Mouse (Mus musculus) heart, embryonic 10.5 days (tissue): ENCODE data around the gene Sos2. TPM values are rescaled to one million over a fixed set of nuclear protein-coding genes. Genes with fewer than 3 reads are reported as not detected.

ENCODE experiments used
- DNase-seq: peaks from one replicate; pipeline ENCODE4 v3.0.0-alpha.2; 2017; ENCODE audit warnings: low spot score
- H3K27ac ChIP-seq: fragments of 300-500 bp; sonication (generic); 2 replicates; pipeline ENCODE4 v1.5.1; 2016; ENCODE audit warnings: mild to moderate bottlenecking
- H3K27me3 ChIP-seq: fragments of 300-500 bp; sonication (generic); 2 replicates; pipeline ENCODE4 v1.6.1; 2016; ENCODE audit warnings: mild to moderate bottlenecking; ENCODE audit not compliant: poor library complexity, insufficient read depth, severe bottlenecking
- H3K36me3 ChIP-seq: fragments of 300-500 bp; sonication (generic); 2 replicates; pipeline ENCODE4 v1.6.1; 2016; ENCODE audit warnings: mild to moderate bottlenecking, moderate library complexity
- H3K4me1 ChIP-seq: fragments of 300-500 bp; sonication (generic); 2 replicates; pipeline ENCODE4 v1.6.1; 2016; ENCODE audit warnings: mild to moderate bottlenecking
- H3K4me3 ChIP-seq: fragments of 300-500 bp; sonication (generic); 2 replicates; pipeline ENCODE4 v1.5.1; 2016; ENCODE audit warnings: mild to moderate bottlenecking, moderate library complexity
- H3K9me3 ChIP-seq: fragments of 300-500 bp; sonication (generic); 2 replicates; pipeline ENCODE4 v1.6.1; 2016; ENCODE audit warnings: mild to moderate bottlenecking, moderate library complexity
- WGBS: fragments of 180-500 bp; shearing (Covaris S2); methylation state at CpG from one replicate; pipeline ENCODE4 v1.1.7; 2016; 5-methylcytosine and 5-hydroxymethylcytosine counted together
- polyA plus RNA-seq: library from polyadenylated mRNA; unstranded; fragments of >200 nt; fragmentation: Nextera tagmentation; extraction: Ambion mirVana; gene quantifications from 2 replicates; pipeline ENCODE4 v1.2.1, GENCODE M21; 2016

Sos2 gene
- polyA plus RNA-seq, 1 experiment from 2014 or later, result 6.8 TPM

DNA sequence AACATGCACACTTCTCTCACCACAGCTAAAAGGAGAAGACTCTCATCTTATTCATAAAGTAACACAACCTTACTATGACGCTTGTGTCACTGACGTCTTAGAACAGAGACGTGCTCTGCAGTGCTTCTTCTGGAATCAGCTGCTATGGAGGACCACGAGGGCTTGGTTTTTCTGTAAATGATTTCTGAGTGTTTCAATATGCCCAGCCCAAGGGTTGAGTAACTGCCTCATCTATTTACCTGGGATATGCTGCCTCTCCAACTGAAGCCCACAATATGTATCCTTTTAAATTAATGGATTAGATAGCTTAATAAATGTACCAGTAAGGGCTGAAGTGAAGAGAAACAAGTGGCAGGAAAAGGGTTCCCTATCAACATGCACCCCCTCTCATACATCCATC lies 9.1 kb upstream of the Sos2 start:
- Histone ChIP-seq H3K4me3 (no peak overlapping the region), H3K4me1 (no peaks in the 10 kb centered on the region), H3K27me3 (no peaks in the 10 kb centered on the region), H3K36me3 (0 out of 2 replicates have a peak, but pooled peaks cover 4% of the 10 kb centered on the region), H3K27ac (no peak overlapping the region), H3K9me3 (no peaks in the 10 kb centered on the region)
- DNase-seq, result no peak
- WGBS, result 89% methylated on average over 4 of the region's 4 CpGs

GRCm38 (mm10) chr12:69689094-69689493 lies 7.4 kb upstream of the Sos2 start:
- H3K36me3 ChIP-seq, result 0 out of 2 replicates have a peak, but pooled peaks cover 4% of the 10 kb centered on the region
- no peaks in the 10 kb centered on the region for H3K4me1 ChIP-seq
- no peaks in the 10 kb centered on the region for H3K9me3 ChIP-seq
- H3K4me3 ChIP-seq, result no peak overlapping the region
- no peak for DNase-seq
- no peaks in the 10 kb centered on the region for H3K27me3 ChIP-seq
- H3K27ac ChIP-seq, result no peak overlapping the region

GRCm38 (mm10) chr12:69688368-69688767 lies 6.7 kb upstream of the Sos2 start:
- H3K27ac ChIP-seq, result no peak overlapping the region
- WGBS, result 72% methylated on average over 2 of the region's 2 CpGs

DNA sequence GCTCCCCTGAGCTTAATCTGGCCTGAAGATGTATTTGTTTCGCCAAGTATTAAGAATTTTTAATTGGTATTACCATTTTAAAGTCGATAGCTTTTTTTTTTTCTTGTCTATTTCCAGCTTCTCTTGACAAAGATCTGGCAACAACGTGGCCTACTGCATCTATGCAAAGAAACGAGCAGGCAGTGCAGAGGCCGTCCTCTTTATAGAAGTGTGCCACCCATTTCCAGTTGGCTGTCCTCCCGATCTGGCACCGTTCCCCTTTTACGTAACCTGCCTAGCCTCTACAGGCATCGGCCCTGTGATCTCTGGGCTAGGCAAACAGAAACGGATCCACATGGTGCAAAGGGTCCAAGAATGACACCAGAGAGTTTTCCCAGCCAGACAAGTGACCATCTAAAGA lies 1.9 kb upstream of the Sos2 start:
- DNase-seq, result no peak
- no peaks in the 10 kb centered on the region for H3K27me3 ChIP-seq
- peaks cover 8% of the 10 kb centered on the region; the same call in 1 of the 2 replicates for H3K4me1 ChIP-seq
- H3K9me3 ChIP-seq, result no peaks in the 10 kb centered on the region
- H3K4me3 ChIP-seq, result no peak overlapping the region
- no peak overlapping the region for H3K27ac ChIP-seq
- 62% methylated on average over 10 of the region's 10 CpGs for WGBS
- no peaks in the 10 kb centered on the region for H3K36me3 ChIP-seq

More at GRCm38 (mm10) chr12:69688368-69688767, 6.7 kb upstream of the Sos2 start:
- Histone ChIP-seq H3K9me3 (no peaks in the 10 kb centered on the region), H3K36me3 (no peaks in the 10 kb centered on the region), H3K4me3 (no peak overlapping the region), H3K4me1 (no peaks in the 10 kb centered on the region), H3K27me3 (no peaks in the 10 kb centered on the region)
- DNase-seq, result no peak

DNA sequence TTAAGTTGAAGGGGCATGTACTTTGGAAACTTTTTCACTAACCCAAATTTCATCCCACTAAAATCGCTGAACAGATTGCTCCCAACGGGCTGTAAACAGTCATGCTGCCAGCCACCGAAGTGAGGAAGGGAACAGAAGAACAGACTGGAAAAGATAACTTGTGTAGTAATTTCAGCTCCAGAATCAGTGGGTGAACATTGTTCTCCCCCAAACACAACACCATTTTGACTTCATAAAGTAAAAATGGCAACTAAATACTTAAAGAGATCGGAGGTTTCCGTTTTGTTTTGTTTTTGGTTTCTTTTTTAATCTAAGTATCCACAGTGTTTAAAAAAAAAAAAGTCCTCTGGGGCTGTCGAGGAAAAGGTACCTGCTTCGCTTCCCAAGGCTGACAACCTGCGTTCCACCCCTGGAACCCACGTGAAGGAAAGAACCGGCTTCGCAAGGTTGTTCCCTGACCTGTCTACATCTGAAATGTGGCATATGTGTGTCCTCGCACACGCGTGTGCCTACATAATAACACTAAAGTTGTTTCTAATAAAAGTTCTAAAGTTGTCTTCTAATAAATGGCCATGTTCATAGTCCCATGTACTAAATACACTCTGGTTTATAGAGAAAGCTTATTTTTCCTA lies 1.3 kb upstream of the Sos2 start:
- Histone ChIP-seq H3K4me1 (peaks cover 8% of the 10 kb centered on the region; the same call in 1 of the 2 replicates), H3K4me3 (peak overlapping the region; percentile 96), H3K27me3 (no peaks in the 10 kb centered on the region), H3K27ac (peak overlapping the region; percentile 97; the same call in 1 of the 2 replicates), H3K36me3 (no peaks in the 10 kb centered on the region), H3K9me3 (no peaks in the 10 kb centered on the region)
- 47% methylated on average over 14 of the region's 14 CpGs for WGBS
- DNase-seq, result no peak

GRCm38 (mm10) chr12:69682065-69682787 lies 574 bp upstream of the Sos2 start:
- 4% methylated on average over 54 of the region's 54 CpGs for WGBS
- DNase-seq, result peak; percentile 93
- Histone ChIP-seq H3K4me1 (peaks cover 8% of the 10 kb centered on the region; the same call in 1 of the 2 replicates), H3K9me3 (no peaks in the 10 kb centered on the region), H3K27me3 (no peaks in the 10 kb centered on the region), H3K36me3 (no peaks in the 10 kb centered on the region), H3K4me3 (peak overlapping the region; percentile 96), H3K27ac (peak overlapping the region; percentile 97)

- Histone ChIP-seq H3K9me3 (no peaks in the 10 kb centered on the region), H3K27me3 (no peaks in the 10 kb centered on the region), H3K4me1 (peaks cover 13% of the 10 kb centered on the region; the same call in 1 of the 2 replicates), H3K4me3 (peak overlapping the region; percentile 96), H3K27ac (peak overlapping the region; percentile 97), H3K36me3 (no peaks in the 10 kb centered on the region)
- whole genome bisulfite sequencing, result under 1% methylated on average over 56 of the region's 56 CpGs
- DNase-seq, result peak; percentile 84
These were observed 752 bp downstream of the Sos2 start for GRCm38 (mm10) chr12:69680635-69681565.

DNA sequence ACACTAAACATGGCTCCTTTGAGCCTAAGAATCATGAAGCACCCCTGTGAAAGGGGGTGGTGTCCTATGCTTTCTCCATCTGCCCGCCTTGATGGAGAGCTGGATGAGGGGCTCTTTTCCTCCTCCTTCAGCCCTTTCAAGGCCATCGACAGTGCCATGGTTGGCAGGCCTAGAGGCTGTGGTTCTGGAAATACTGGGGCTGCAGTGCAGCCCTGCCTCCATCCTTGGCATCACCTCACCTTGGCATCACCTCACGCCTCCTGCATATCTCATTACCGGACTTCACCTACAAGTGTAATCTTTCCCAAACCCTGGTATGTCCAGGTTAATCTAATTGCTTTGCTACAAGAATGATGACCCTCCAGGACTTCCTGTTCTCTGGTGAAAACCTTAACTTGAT lies 5.5 kb downstream of the Sos2 start:
- Histone ChIP-seq H3K9me3 (no peaks in the 10 kb centered on the region), H3K4me3 (no peak overlapping the region), H3K27me3 (no peaks in the 10 kb centered on the region), H3K36me3 (no peaks in the 10 kb centered on the region), H3K27ac (no peak overlapping the region), H3K4me1 (peaks cover 18% of the 10 kb centered on the region; the same call in 1 of the 2 replicates)
- 79% methylated on average over 4 of the region's 4 CpGs for WGBS
- peak; percentile 72 for DNase-seq

DNA sequence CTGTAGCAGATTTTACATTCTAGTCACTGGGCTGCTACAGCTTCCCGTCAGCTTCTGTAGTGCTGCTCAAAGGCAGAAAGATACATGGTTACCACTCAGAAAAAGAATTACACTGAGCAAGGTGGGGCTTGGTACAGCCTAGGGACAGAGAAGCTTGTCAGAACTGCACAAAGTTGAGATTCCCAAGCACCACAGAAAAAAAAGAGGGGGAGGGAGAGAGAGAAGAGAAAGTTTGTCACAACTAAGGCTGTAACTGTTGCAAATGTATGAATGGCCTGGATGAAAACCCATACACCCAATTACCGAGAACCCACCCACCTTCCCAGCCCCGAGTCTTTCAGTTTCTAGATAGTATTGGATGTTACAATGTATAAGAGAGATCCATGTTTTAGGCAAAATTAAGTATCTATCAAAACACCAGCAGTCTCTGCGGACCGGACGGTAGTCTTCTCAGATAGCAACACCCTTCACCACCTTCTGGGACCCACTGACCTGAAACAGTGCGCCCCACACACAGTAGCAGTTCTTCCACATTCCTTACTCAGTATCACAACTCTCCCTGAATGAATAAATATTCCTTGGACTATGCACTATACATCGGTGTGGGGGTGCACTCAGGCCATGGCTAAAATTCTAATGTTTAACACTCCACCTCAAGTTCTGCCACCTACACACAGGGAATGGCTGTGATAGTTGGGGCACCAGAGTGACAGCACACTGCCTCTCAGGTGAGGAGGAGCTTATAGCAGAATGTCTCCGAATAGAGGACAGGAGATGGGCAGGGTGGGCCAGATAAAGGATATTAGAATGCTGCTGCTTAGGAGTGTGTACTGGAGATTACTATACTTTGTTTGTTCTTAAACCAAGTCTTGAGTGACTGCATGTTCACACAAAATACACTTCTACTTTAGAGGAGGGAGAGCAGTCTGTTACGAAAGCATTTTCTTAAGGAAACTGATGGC lies 6.8 kb downstream of the Sos2 start:
- H3K9me3 ChIP-seq, result no peaks in the 10 kb centered on the region
- no peak overlapping the region for H3K4me3 ChIP-seq
- no peak for DNase-seq
- no peak overlapping the region for H3K27ac ChIP-seq
- 77% methylated on average over 10 of the region's 10 CpGs for WGBS
- H3K36me3 ChIP-seq, result no peaks in the 10 kb centered on the region
- no peaks in the 10 kb centered on the region for H3K27me3 ChIP-seq
- H3K4me1 ChIP-seq, result peaks cover 11% of the 10 kb centered on the region; the same call in 1 of the 2 replicates

- Histone ChIP-seq H3K27ac (no peak overlapping the region), H3K4me1 (peaks cover 10% of the 10 kb centered on the region; the same call in 1 of the 2 replicates), H3K9me3 (no peaks in the 10 kb centered on the region), H3K36me3 (no peaks in the 10 kb centered on the region), H3K4me3 (no peak overlapping the region), H3K27me3 (no peaks in the 10 kb centered on the region)
- no peak for DNase-seq
- WGBS, result 97% methylated on average over 1 of the region's 1 CpGs
These were observed 7.5 kb downstream of the Sos2 start for GRCm38 (mm10) chr12:69674176-69674575.

- Histone ChIP-seq H3K9me3 (no peaks in the 10 kb centered on the region), H3K27me3 (no peaks in the 10 kb centered on the region), H3K4me1 (no peaks in the 10 kb centered on the region), H3K27ac (no peak overlapping the region), H3K4me3 (no peak overlapping the region), H3K36me3 (peaks cover 5% of the 10 kb centered on the region; the same call in 1 of the 2 replicates)
- no peak for DNase-seq
- WGBS, result 92% methylated on average over 5 of the region's 5 CpGs
These were observed 14.9 kb downstream of the Sos2 start for GRCm38 (mm10) chr12:69666721-69667120.

DNA sequence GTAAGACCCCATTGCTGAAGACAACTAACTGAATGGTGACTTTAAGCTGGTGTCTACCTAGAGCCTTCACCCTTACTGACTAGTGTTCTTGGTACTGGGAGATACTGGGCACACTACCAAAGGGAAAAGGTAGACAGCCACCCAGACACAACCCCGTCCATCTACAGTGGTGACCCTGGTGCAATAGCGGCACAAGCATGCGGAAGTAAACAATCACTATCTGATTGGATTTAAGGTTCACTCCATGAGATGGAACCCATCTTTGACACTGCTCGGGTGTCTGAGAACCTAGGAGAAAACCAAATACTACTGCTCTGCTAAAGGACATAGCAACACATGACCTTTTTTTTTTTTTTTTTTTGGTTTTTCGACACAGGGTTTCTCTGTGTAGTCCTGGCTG lies 20.0 kb downstream of the Sos2 start:
- DNase-seq, result no peak
- WGBS, result 89% methylated on average over 5 of the region's 5 CpGs
- H3K4me1 ChIP-seq, result no peaks in the 10 kb centered on the region
- no peaks in the 10 kb centered on the region for H3K27me3 ChIP-seq
- H3K4me3 ChIP-seq, result no peak overlapping the region
- no peak overlapping the region for H3K27ac ChIP-seq
- H3K36me3 ChIP-seq, result peaks cover 8% of the 10 kb centered on the region; the same call in 1 of the 2 replicates
- no peaks in the 10 kb centered on the region for H3K9me3 ChIP-seq
